Mouse (Mus musculus) small intestine, adult 2 months (tissue): ENCODE measurements around the gene Apeh. TPM values are rescaled to one million over a fixed set of nuclear protein-coding genes. Genes with fewer than 3 reads are reported as not detected.
"Not testable (repeated sequence)": the region's sequence is repeated elsewhere in the genome, so short reads cannot be mapped to it uniquely, and the experiment has no call there.

ENCODE experiments used
- H3K27ac ChIP-seq: fragments of 200-500 bp; 2 replicates; pipeline ENCODE4 v1.5.1; 2012; ENCODE audit warnings: low read depth, low read length, control low read depth, inconsistent platforms; ENCODE audit not compliant: insufficient read depth
- H3K27me3 ChIP-seq: fragments of 200-500 bp; 2 replicates; pipeline ENCODE4 v1.6.1; 2012; ENCODE audit warnings: mild to moderate bottlenecking, moderate library complexity, low read length, inconsistent platforms; ENCODE audit not compliant: control insufficient read depth, insufficient read depth
- H3K36me3 ChIP-seq: fragments of 200-500 bp; 2 replicates; pipeline ENCODE4 v1.6.1; 2012; ENCODE audit warnings: mild to moderate bottlenecking, low read length, control low read depth, inconsistent platforms; ENCODE audit not compliant: control insufficient read depth, insufficient read depth
- H3K4me1 ChIP-seq: fragments of 200-500 bp; 2 replicates; pipeline ENCODE4 v1.6.1; 2012; ENCODE audit warnings: low read length, inconsistent platforms, mixed read lengths; ENCODE audit not compliant: control insufficient read depth, insufficient read depth, insufficient read length
- H3K4me3 ChIP-seq: fragments of 200-500 bp; 2 replicates; pipeline ENCODE4 v1.5.1; 2012; ENCODE audit warnings: low read depth, mild to moderate bottlenecking, control low read depth, inconsistent platforms, low read length, moderate library complexity
- CTCF ChIP-seq: fragments of 200-500 bp; IDR thresholded peaks from 2 replicates; pipeline ENCODE4 v1.5.1; 2012; ENCODE audit warnings: low read depth, mild to moderate bottlenecking, control low read depth, inconsistent platforms, low read length, moderate library complexity, mixed read lengths; ENCODE audit not compliant: insufficient replicate concordance, insufficient read length; ENCODE audit errors: extremely low read depth
- POLR2A ChIP-seq: fragments of 200-500 bp; IDR thresholded peaks from 2 replicates; pipeline ENCODE4 v1.6.1; 2012; ENCODE audit warnings: low read depth, mild to moderate bottlenecking, control low read depth, inconsistent platforms, low read length, moderate library complexity
- WGBS: fragments of 180-500 bp; shearing (Covaris S2); methylation state at CpG from one replicate; pipeline ENCODE4 v1.1.7; 2018; 5-methylcytosine and 5-hydroxymethylcytosine counted together
- polyA plus RNA-seq: library from polyadenylated mRNA; depleted of rRNA; stranded (reverse); fragments of >200 nt; gene quantifications from 2 replicates; pipeline ENCODE4 v1.2.3, GENCODE M21; 2012

Gene Apeh
- polyA plus RNA-seq, 1 experiment, result 189 TPM

GRCm38 (mm10) chr9:108137523-108137922 lies 43.1 kb upstream of the Apeh start:
- Histone ChIP-seq H3K4me3 (no peak overlapping the region), H3K36me3 (no peaks in the 10 kb centered on the region), H3K27me3 (no peaks in the 10 kb centered on the region), H3K27ac (no peak overlapping the region), H3K4me1 (no peaks in the 10 kb centered on the region)
- no peak for TF ChIP-seq POLR2A
- no peak for TF ChIP-seq CTCF
- 37% methylated on average over 17 of the region's 17 CpGs for WGBS

- H3K27ac ChIP-seq, result no peak overlapping the region
- no peaks in the 10 kb centered on the region for H3K4me1 ChIP-seq
- TF ChIP-seq CTCF (no peak), POLR2A (no peak)
- 52% methylated on average over 6 of the region's 6 CpGs for WGBS
- no peaks in the 10 kb centered on the region for H3K36me3 ChIP-seq
- H3K4me3 ChIP-seq, result no peak overlapping the region
- no peaks in the 10 kb centered on the region for H3K27me3 ChIP-seq
These were observed 42.6 kb upstream of the Apeh start for GRCm38 (mm10) chr9:108136930-108137462.

- Histone ChIP-seq H3K27me3 (no peaks in the 10 kb centered on the region), H3K27ac (no peak overlapping the region), H3K4me1 (no peaks in the 10 kb centered on the region), H3K4me3 (no peak overlapping the region), H3K36me3 (no peaks in the 10 kb centered on the region)
- 54% methylated on average over 1 of the region's 1 CpGs for whole genome bisulfite sequencing
- TF ChIP-seq CTCF (no peak), POLR2A (no peak)
These were observed 41.8 kb upstream of the Apeh start for GRCm38 (mm10) chr9:108136225-108136624.

GRCm38 (mm10) chr9:108135679-108136078 lies 41.3 kb upstream of the Apeh start:
- not testable (repeated sequence) for H3K27me3 ChIP-seq

GRCm38 (mm10) chr9:108133478-108133877 lies 39.1 kb upstream of the Apeh start:
- H3K4me3 ChIP-seq, result no peak overlapping the region
- H3K4me1 ChIP-seq, result no peaks in the 10 kb centered on the region
- WGBS, result 32% methylated on average over 1 of the region's 1 CpGs
- TF ChIP-seq POLR2A, result no peak
- no peak for TF ChIP-seq CTCF
- H3K27me3 ChIP-seq, result no peaks in the 10 kb centered on the region
- no peaks in the 10 kb centered on the region for H3K36me3 ChIP-seq
- no peak overlapping the region for H3K27ac ChIP-seq

More at GRCm38 (mm10) chr9:108135679-108136078, 41.3 kb upstream of the Apeh start:
- H3K27ac ChIP-seq, H3K36me3 ChIP-seq, H3K4me1 ChIP-seq, H3K4me3 ChIP-seq: not testable (repeated sequence)
- 91% methylated on average over 3 of the region's 3 CpGs for WGBS

GRCm38 (mm10) chr9:108132373-108132772 lies 38.0 kb upstream of the Apeh start:
- no peaks in the 10 kb centered on the region for H3K27me3 ChIP-seq
- WGBS, result 92% methylated on average over 3 of the region's 3 CpGs

GRCm38 (mm10) chr9:108131502-108131901 lies 37.1 kb upstream of the Apeh start:
- WGBS, result 86% methylated on average over 5 of the region's 5 CpGs
- TF ChIP-seq CTCF, result no peak
- H3K27ac ChIP-seq, result no peak overlapping the region
- H3K4me3 ChIP-seq, result no peak overlapping the region
- H3K27me3 ChIP-seq, result no peaks in the 10 kb centered on the region
- peaks cover 6% of the 10 kb centered on the region; the same call in 1 of the 2 replicates for H3K4me1 ChIP-seq
- no peaks in the 10 kb centered on the region for H3K36me3 ChIP-seq

More at GRCm38 (mm10) chr9:108132373-108132772, 38.0 kb upstream of the Apeh start:
- no peak for TF ChIP-seq CTCF
- TF ChIP-seq POLR2A, result no peak
- Histone ChIP-seq H3K4me3 (no peak overlapping the region), H3K4me1 (no peaks in the 10 kb centered on the region), H3K36me3 (no peaks in the 10 kb centered on the region), H3K27ac (no peak overlapping the region)
